Mouse (Mus musculus) left cerebral cortex, adult 18-20 months (tissue): ENCODE data around the gene Hist1h4d. TPM values are rescaled to one million over a fixed set of nuclear protein-coding genes. Genes with fewer than 3 reads are reported as not detected.
"Not testable (repeated sequence)": the region's sequence is repeated elsewhere in the genome, so short reads cannot be mapped to it uniquely, and the experiment has no call there.

Source experiments
- DNase-seq, 2 experiments: peaks; one replicate each; pipeline ENCODE4 v3.0.0; 2021 to 2022; ENCODE audit warnings: low spot score in 2 of 2, mixed read lengths in 1 of 2
- total RNA-seq, 2 experiments: library from RNA; stranded (reverse); gene quantifications; 2 replicates each; pipeline ENCODE4 v1.2.3; 2021

Gene Hist1h4d
- total RNA-seq, 2 experiments from 2014 or later = 166 to 191 TPM

GRCm38 (mm10) chr13:23550761-23551145, 30.6 kb upstream of the Hist1h4d start:
- DNase-seq = no peak

DNA sequence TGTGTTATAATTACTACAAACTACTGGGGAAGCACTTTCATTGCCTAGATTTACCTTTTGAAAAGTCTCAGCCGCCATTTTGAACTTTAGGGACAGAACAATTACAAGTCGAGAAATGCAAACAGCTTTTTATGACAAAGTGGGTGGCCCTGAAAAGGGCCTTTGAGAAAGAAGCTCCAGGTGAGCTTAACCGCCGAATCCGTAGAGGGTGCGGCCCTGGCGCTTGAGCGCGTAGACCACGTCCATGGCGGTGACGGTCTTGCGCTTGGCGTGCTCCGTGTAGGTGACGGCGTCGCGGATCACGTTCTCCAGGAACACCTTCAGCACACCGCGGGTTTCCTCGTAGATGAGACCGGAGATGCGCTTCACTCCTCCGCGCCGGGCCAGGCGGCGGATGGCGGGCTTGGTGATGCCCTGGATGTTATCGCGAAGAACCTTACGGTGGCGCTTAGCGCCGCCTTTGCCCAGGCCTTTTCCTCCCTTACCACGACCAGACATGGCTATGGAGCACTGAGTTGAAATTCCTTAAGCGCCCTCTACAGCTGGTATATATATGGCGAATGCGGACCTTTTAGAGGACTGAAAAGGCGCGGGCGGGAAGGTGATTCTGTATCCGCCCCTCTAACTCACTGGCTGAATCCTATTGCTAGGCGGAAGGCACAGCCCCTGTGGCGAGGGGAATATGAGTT, 30.1 kb upstream of the Hist1h4d start, which contains the start of gene Hist1h4f:
TSS of gene Hist1h4f (minus strand) at position 503 of the 689 bp plus-strand sequence.
- peak; percentile 83 to 94 for DNase-seq

GRCm38 (mm10) chr13:23551931-23552914, 29.2 kb upstream of the Hist1h4d start:
- no peak for DNase-seq

- DNase-seq = no peak
These were observed 28.4 kb upstream of the Hist1h4d start, which contains the start of gene Hist1h1d for GRCm38 (mm10) chr13:23552962-23553361. Gene Hist1h1d, plus strand, starts transcription at chr13:23553262.

DNA sequence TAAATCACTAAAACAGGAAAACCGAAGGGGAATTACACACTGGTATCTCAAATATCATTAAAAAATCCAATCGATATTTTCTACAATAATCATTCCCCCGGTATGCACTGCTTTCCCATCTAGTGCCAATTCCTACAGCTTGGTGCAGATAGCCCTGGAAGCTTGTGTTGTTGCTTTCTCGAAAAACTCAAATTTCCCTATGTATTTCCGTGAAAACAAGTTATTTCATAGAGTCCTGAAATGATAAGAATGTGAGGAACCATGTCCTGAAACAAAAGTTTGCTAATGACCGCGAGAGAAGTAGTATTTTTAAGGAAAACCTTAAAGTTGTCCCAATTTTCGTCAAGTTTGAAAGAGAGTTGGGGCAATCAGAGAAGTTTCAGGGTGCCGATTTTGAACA, 27.0 kb upstream of the Hist1h4d start:
- DNase-seq = no peak

- peak; percentile 69 to 84 for DNase-seq
These were observed 26.2 kb upstream of the Hist1h4d start for GRCm38 (mm10) chr13:23554925-23555838.

- DNase-seq = peak; percentile 47 to 64
These were observed 25.5 kb upstream of the Hist1h4d start for GRCm38 (mm10) chr13:23555839-23556416.

DNA sequence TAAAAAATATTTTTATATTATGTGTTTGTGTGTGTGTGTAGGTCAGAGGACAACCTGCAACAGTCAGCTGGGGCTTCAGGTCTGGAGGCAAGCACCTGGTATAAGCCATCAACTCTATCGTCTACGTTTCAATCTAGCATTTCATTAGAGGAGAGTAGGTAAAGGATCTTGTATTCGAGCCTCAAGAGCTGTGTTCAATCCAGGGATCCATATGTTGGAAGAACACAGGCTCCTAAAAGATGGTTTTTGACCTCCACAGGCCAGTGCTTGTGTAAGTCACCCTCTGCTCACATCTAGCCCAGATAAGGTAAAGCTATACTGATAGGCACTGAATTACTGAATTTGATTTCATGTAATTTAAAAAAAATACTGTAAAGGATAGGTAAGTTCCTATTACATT, 24.5 kb upstream of the Hist1h4d start:
- no peak for DNase-seq

DNA sequence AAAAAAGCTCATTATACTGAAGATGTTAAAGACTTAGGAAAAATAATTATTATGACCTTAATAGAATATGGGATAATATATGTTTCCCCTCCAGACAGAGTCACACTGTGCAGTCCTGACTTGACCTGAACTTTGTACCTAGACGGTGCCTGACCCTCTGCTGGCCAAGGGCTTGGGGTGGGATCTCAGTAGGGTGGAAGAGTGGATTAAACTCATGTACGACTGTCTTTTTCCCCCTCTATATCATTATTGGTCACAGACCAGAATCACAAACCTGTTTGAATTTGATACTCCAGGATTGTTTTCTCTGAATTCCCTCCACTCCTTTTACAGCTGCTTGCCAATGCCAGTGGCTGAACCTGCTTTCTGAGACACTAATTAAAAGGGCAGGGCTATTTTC, 20.7 kb upstream of the Hist1h4d start:
- DNase-seq = not testable (repeated sequence)

DNA sequence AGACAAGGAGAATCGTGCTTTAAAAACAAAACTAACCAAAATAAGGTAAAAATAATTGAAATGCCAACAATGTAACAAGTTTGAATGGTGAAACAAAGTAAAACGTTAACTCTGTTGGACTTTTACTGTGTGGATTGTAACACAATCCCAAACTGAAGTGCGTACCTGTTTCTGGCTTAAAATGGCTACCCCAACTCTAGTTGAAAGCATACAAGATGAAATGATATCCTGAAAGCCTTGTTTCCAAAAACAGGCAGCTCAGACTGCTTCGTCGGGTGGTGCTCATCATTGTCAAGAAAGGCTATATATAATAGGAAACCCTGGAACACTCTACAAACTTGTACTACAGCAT, 19.9 kb upstream of the Hist1h4d start:
- DNase-seq = not testable (repeated sequence)

DNA sequence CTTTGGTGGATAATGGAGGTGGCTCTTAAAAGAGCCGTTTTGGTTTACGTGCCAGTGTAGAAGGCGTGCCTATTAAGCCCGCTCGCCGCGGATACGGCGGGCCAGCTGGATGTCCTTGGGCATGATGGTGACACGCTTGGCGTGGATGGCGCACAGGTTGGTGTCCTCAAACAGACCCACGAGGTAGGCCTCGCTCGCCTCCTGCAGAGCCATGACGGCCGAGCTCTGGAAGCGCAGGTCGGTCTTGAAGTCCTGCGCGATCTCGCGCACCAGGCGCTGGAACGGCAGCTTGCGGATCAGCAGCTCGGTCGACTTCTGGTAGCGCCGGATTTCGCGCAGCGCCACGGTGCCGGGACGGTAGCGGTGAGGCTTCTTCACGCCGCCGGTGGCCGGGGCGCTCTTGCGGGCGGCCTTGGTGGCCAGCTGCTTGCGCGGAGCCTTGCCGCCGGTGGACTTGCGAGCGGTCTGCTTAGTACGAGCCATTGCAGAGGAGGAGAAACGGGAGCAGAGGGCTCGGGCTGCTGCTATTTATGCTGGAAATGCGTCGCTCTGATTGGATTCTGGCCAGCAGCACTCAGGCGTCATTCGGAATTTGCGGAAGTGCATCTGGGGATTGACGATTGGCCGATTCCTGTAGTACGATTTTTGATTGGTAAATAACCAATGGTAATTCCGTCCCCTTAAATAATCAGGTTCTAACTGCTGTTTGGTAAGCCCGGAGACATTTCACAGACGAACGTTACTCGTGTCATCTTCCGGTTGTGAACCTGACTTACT, 19.3 kb upstream of the Hist1h4d start, which contains the start of gene Hist1h3e:
TSS of gene Hist1h3e (minus strand) at position 487 of the 777 bp plus-strand sequence.
- peak; percentile 85 to 92 for DNase-seq

DNA sequence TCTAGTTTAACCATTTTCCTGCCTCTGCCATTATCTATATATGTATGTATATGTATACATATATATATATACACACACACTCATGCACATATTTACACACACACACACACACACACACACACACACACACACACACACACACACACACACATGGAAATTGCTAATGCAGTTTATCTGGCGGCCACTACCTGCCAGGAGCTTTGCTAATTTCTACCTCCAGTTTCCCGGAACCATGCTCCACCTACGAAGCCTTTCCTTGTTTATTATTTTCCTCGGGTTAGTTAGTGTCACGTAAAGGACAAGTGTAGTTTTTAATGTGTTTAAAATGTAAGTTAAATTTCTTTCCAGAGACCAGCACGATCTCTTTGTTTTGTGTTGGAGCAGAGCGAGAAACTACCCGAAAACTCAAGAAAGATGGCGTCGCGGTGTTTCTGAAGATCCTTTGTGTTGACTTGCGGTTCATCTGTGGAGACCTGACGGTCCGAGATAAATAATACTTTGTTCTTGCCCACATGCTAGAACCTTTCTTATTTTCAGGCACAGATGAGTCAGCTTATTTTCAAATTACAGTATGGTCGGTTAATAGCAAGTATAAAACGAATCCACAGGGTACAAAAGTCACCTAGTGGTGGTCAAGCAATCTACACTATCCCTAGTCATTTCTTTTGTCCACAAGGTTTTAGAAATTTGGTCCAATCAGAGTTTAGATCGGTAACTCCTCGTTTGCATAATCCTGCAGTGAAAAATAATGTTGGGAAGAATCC, 18.5 kb upstream of the Hist1h4d start:
- peak in 1 of 2 experiments; percentile 38 for DNase-seq

GRCm38 (mm10) chr13:23564482-23564881, 16.9 kb upstream of the Hist1h4d start:
- DNase-seq = no peak

DNA sequence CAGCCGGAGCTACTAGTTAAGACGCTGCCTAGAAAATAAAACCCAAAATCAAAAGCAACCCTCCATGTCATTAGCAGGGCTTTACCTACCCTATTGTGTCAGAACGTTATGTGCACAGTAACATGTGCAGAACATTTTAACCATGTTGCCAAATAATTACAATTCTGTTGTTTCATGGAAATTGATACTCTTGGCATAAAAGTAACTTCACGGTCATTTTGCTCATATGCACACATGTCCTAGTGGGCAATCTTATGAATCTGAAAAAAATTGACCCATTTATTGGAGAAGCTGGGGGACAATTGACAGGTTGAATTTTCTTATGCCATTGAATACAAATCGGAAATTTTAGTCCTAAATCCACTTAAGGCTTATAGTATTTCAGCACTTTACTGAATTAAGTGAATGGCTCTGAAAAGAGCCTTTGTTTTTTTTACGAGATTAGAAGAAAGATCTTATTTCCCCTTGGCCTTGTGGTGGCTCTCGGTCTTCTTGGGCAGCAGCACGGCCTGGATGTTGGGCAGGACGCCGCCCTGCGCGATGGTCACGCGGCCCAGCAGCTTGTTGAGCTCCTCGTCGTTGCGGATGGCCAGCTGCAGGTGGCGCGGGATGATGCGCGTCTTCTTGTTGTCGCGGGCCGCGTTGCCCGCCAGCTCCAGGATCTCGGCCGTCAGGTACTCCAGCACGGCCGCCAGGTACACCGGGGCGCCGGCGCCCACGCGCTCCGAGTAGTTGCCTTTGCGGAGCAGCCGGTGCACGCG, 11.0 kb upstream of the Hist1h4d start:
- DNase-seq = not testable (repeated sequence)

- peak; percentile 50 to 73 for DNase-seq
These were observed 10.3 kb upstream of the Hist1h4d start, which contains the start of the genes Hist1h2ae and Hist1h2bg for GRCm38 (mm10) chr13:23571022-23571503. Gene Hist1h2ae, minus strand, starts transcription at chr13:23571220. Gene Hist1h2bg, plus strand, starts transcription at chr13:23571396.

DNA sequence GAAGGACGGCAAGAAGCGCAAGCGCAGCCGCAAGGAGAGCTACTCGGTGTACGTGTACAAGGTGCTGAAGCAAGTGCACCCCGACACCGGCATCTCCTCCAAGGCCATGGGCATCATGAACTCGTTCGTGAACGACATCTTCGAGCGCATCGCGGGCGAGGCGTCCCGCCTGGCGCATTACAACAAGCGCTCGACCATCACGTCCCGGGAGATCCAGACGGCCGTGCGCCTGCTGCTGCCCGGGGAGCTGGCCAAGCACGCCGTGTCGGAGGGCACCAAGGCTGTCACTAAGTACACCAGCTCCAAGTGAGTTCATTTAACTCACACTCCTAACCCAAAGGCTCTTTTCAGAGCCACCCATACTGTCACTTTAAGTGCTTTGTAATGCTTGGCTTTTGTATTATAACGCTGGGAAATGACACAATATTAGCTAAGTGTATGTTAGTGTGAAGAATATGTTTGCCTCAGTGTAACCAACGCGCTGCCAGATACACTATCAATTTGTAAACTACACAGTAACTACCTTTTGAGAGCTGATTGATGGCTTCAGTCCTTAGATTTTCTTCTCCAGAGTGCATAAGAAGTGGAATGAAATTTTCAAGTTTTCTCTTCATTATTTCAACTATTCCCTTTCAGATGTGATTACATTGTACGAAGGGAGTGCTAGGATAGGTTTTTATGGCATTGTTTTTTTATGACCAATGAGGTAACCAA, 9.7 kb upstream of the Hist1h4d start:
- not testable (repeated sequence) for DNase-seq
